Mouse (Mus musculus): ENCODE measurements around the gene Iqsec1.

DNA sequence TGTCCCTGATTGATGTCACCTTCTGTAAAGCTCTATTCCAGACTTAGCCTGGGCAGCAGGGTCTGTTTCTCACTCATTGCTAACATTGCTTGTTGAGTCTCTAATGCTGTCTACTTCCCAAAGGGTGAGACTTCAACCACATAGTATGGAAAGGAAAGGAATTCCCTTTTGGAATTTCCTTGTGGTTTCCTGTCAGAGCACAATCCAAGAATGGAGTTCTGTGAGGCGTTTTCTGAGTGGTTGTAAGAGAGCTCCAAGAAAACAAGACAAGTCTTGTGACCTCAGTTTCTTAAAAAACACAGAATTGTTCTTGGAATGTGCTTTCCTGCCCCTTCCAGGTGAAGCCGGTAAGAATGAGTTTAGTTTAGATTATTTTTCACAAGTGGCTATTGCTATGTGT, 37.5 kb downstream of the Iqsec1 start:
- TF ChIP-seq EP300 (optimal IDR thresholded peaks at IDR 0.05) (no peak), CTCF (IDR thresholded peaks at IDR 0.05; ENCODE audit: low read depth) (no peak)

All from stomach, postnatal 0 days (tissue).